Mouse (Mus musculus) kidney, adult 2 months (tissue): ENCODE results near the gene Tjp2.

Experiments
- CTCF ChIP-seq: fragments of 200-500 bp; conservative IDR thresholded peaks from 2 replicates; pipeline ENCODE4 v1.5.1; 2011; ENCODE audit warnings: low read depth, mild to moderate bottlenecking, control low read depth, low read length, moderate library complexity, mixed read lengths; ENCODE audit not compliant: insufficient read depth, insufficient read length
- POLR2A ChIP-seq: fragments of 200-500 bp; IDR thresholded peaks from one replicate; pipeline ENCODE4 v1.6.1; 2011; ENCODE audit warnings: low read depth, low read length, control low read depth

GRCm38 (mm10) chr19:24063585-24063984, 161.2 kb downstream of the Tjp2 start:
- no peak for TF ChIP-seq POLR2A
- TF ChIP-seq CTCF, result no peak
